Mouse (Mus musculus) erythroblast, embryonic 14.5 days (primary cell): ENCODE results near the gene Vcpkmt. TPM values are rescaled to one million over a fixed set of nuclear protein-coding genes. Genes with fewer than 3 reads are reported as not detected.

Experiments used
- H3K27me3 ChIP-seq: 2 replicates; pipeline ENCODE4 v1.6.1; 2012; ENCODE audit warnings: inconsistent platforms; ENCODE audit not compliant: control insufficient read depth
- H3K36me3 ChIP-seq: 2 replicates; pipeline ENCODE4 v1.6.1; 2012; ENCODE audit warnings: mild to moderate bottlenecking, inconsistent platforms; ENCODE audit not compliant: control insufficient read depth
- H3K4me1 ChIP-seq: 2 replicates; pipeline ENCODE4 v1.6.1; 2012; ENCODE audit warnings: inconsistent platforms; ENCODE audit not compliant: control insufficient read depth
- H3K4me3 ChIP-seq: replicated peaks from 2 replicates; pipeline ENCODE3; 2012; ENCODE audit warnings: moderate library complexity, mild to moderate bottlenecking, inconsistent platforms
- H3K9me3 ChIP-seq: 2 replicates; pipeline ENCODE4 v1.6.1; 2012; ENCODE audit warnings: low read length, inconsistent platforms, mixed read lengths; ENCODE audit not compliant: control insufficient read depth
- GATA1 ChIP-seq: IDR thresholded peaks from 2 replicates; pipeline ENCODE4 v1.6.1; 2012; ENCODE audit warnings: low read length, inconsistent platforms, mixed read lengths
- TAL1 ChIP-seq: IDR thresholded peaks from 3 replicates; pipeline ENCODE4 v1.6.1; 2012; ENCODE audit warnings: low read length, inconsistent platforms, mixed read lengths
- polyA plus RNA-seq: library from polyadenylated mRNA; stranded (reverse); fragments of >175 nt; gene quantifications from 2 replicates; pipeline ENCODE4 v1.2.3, GENCODE M21; 2012

Gene Vcpkmt
- polyA plus RNA-seq, 1 experiment, result 0.31 TPM

GRCm38 (mm10) chr12:69542376-69542775 lies 40.5 kb downstream of the Vcpkmt start:
- Histone ChIP-seq H3K4me3 (no peak overlapping the region), H3K36me3 (no peaks in the 10 kb centered on the region), H3K9me3 (no peaks in the 10 kb centered on the region), H3K4me1 (peaks cover 10% of the 10 kb centered on the region), H3K27me3 (peaks cover 10% of the 10 kb centered on the region)
- TF ChIP-seq TAL1 (no peak), GATA1 (no peak)

- Histone ChIP-seq H3K36me3 (no peaks in the 10 kb centered on the region), H3K4me1 (peaks cover 10% of the 10 kb centered on the region), H3K27me3 (peaks cover 17% of the 10 kb centered on the region), H3K9me3 (no peaks in the 10 kb centered on the region), H3K4me3 (no peak overlapping the region)
- TF ChIP-seq GATA1, result no peak
Measured at GRCm38 (mm10) chr12:69541663-69542062, 41.2 kb downstream of the Vcpkmt start.

- H3K4me3 ChIP-seq, result no peak overlapping the region
Measured at GRCm38 (mm10) chr12:69539353-69539752, 43.5 kb downstream of the Vcpkmt start.

GRCm38 (mm10) chr12:69538362-69538950 lies 44.4 kb downstream of the Vcpkmt start:
- peaks cover 10% of the 10 kb centered on the region for H3K4me1 ChIP-seq
- H3K36me3 ChIP-seq, result no peaks in the 10 kb centered on the region
- no peak overlapping the region for H3K4me3 ChIP-seq
- H3K9me3 ChIP-seq, result no peaks in the 10 kb centered on the region
- peaks cover 19% of the 10 kb centered on the region for H3K27me3 ChIP-seq
- no peak for TF ChIP-seq GATA1
- TF ChIP-seq TAL1, result no peak

More at GRCm38 (mm10) chr12:69539353-69539752, 43.5 kb downstream of the Vcpkmt start:
- TF ChIP-seq TAL1 (no peak), GATA1 (no peak)
- H3K36me3 ChIP-seq, result no peaks in the 10 kb centered on the region
- peaks cover 10% of the 10 kb centered on the region for H3K4me1 ChIP-seq
- no peaks in the 10 kb centered on the region for H3K9me3 ChIP-seq
- peaks cover 19% of the 10 kb centered on the region for H3K27me3 ChIP-seq

- Histone ChIP-seq H3K4me3 (no peak overlapping the region), H3K9me3 (no peaks in the 10 kb centered on the region), H3K4me1 (peaks cover 10% of the 10 kb centered on the region), H3K27me3 (peaks cover 19% of the 10 kb centered on the region), H3K36me3 (no peaks in the 10 kb centered on the region)
- no peak for TF ChIP-seq GATA1
- TF ChIP-seq TAL1, result no peak
Measured at GRCm38 (mm10) chr12:69537675-69538361, 45.0 kb downstream of the Vcpkmt start.

GRCm38 (mm10) chr12:69537243-69537674 lies 45.6 kb downstream of the Vcpkmt start:
- H3K36me3 ChIP-seq, result no peaks in the 10 kb centered on the region
- peaks cover 19% of the 10 kb centered on the region for H3K27me3 ChIP-seq
- TF ChIP-seq TAL1 (no peak), GATA1 (no peak)
- H3K4me3 ChIP-seq, result no peak overlapping the region
- H3K4me1 ChIP-seq, result peaks cover 10% of the 10 kb centered on the region
- no peaks in the 10 kb centered on the region for H3K9me3 ChIP-seq

GRCm38 (mm10) chr12:69536616-69537242 lies 46.1 kb downstream of the Vcpkmt start:
- TF ChIP-seq GATA1, result no peak
- no peak for TF ChIP-seq TAL1
- Histone ChIP-seq H3K9me3 (no peaks in the 10 kb centered on the region), H3K4me1 (peaks cover 10% of the 10 kb centered on the region), H3K4me3 (no peak overlapping the region), H3K36me3 (no peaks in the 10 kb centered on the region), H3K27me3 (peaks cover 19% of the 10 kb centered on the region)

GRCm38 (mm10) chr12:69533237-69533636 lies 49.6 kb downstream of the Vcpkmt start:
- Histone ChIP-seq H3K36me3 (no peaks in the 10 kb centered on the region), H3K27me3 (peaks cover 18% of the 10 kb centered on the region), H3K4me1 (peaks cover 8% of the 10 kb centered on the region), H3K4me3 (no peak overlapping the region), H3K9me3 (no peaks in the 10 kb centered on the region)
- TF ChIP-seq GATA1 (no peak), TAL1 (no peak)

- H3K27me3 ChIP-seq, result peaks cover 10% of the 10 kb centered on the region
- H3K4me1 ChIP-seq, result peaks cover 1% of the 10 kb centered on the region
- TF ChIP-seq GATA1 (no peak), TAL1 (no peak)
- H3K4me3 ChIP-seq, result no peak overlapping the region
- H3K9me3 ChIP-seq, result no peaks in the 10 kb centered on the region
- H3K36me3 ChIP-seq, result no peaks in the 10 kb centered on the region
Measured at GRCm38 (mm10) chr12:69532530-69532929, 50.3 kb downstream of the Vcpkmt start.
